Mouse (Mus musculus) stomach, embryonic 14.5 days (tissue): ENCODE results near the gene Fkbp2. TPM values are rescaled to one million over a fixed set of nuclear protein-coding genes. Genes with fewer than 3 reads are reported as not detected.

Experiments used
- ATAC-seq: fragments of 200-750 bp; cut with Nextera tagmentation; 2 replicates; pipeline ENCODE4 v1.8.0; 2017; ENCODE audit warnings: low read depth, moderate TSS enrichment; ENCODE audit not compliant: insufficient number of reproducible peaks, insufficient read depth, low FRiP score
- H3K27ac ChIP-seq: fragments of 300-500 bp; sonication (generic); 2 replicates; pipeline ENCODE4 v1.5.1; 2014; ENCODE audit warnings: mild to moderate bottlenecking, low read length, moderate library complexity, mixed read lengths
- H3K27me3 ChIP-seq: fragments of 300-500 bp; sonication (generic); 2 replicates; pipeline ENCODE4 v1.6.1; 2014; ENCODE audit warnings: low read length, control low read depth, mixed read lengths; ENCODE audit not compliant: control insufficient read depth, insufficient read depth
- H3K36me3 ChIP-seq: fragments of 300-500 bp; sonication (generic); 2 replicates; pipeline ENCODE4 v1.6.1; 2014; ENCODE audit warnings: mild to moderate bottlenecking, control low read depth, low read length, moderate library complexity, mixed read lengths; ENCODE audit not compliant: control insufficient read depth, insufficient read depth
- H3K4me1 ChIP-seq: fragments of 300-500 bp; sonication (generic); 2 replicates; pipeline ENCODE4 v1.6.1; 2014; ENCODE audit warnings: low read length, control low read depth, mixed read lengths; ENCODE audit not compliant: control insufficient read depth, insufficient read depth
- H3K4me2 ChIP-seq: fragments of 300-500 bp; sonication (generic); replicated peaks from 2 replicates; pipeline ENCODE4 v1.6.1; 2014; ENCODE audit warnings: low read depth, low read length, control low read depth
- H3K4me3 ChIP-seq: fragments of 300-500 bp; sonication (generic); 2 replicates; pipeline ENCODE4 v1.5.1; 2014; ENCODE audit warnings: low read depth, low read length, control low read depth
- H3K9ac ChIP-seq: fragments of 300-500 bp; sonication (generic); replicated peaks from 2 replicates; pipeline ENCODE4 v1.6.1; 2014; ENCODE audit warnings: low read depth, mild to moderate bottlenecking, control low read depth, low read length, moderate library complexity, mixed read lengths
- H3K9me3 ChIP-seq: fragments of 300-500 bp; sonication (generic); 2 replicates; pipeline ENCODE4 v1.6.1; 2016; ENCODE audit warnings: low read depth, low read length, control low read depth; ENCODE audit not compliant: control insufficient read depth
- WGBS: fragments of 180-500 bp; shearing (Covaris S2); extraction: QIAGEN DNeasy Blood & Tissue Kit; methylation state at CpG from one replicate; pipeline ENCODE4 v1.1.7; 2014; 5-methylcytosine and 5-hydroxymethylcytosine counted together
- polyA plus RNA-seq: library from polyadenylated mRNA; unstranded; fragments of >200 nt; fragmentation: Nextera tagmentation; extraction: Ambion mirVana; gene quantifications from 2 replicates; pipeline ENCODE4 v1.2.1, GENCODE M21; 2014

The Fkbp2 gene
- polyA plus RNA-seq, 1 experiment from 2014 or later = 94.1 TPM

- no peak overlapping the region for H3K4me3 ChIP-seq
- H3K9ac ChIP-seq = peak overlapping the region; percentile 25; the same call in 1 of the 2 replicates
- H3K4me2 ChIP-seq = peak overlapping the region; percentile 94
- ATAC-seq = no peak
- no peaks in the 10 kb centered on the region for H3K27me3 ChIP-seq
- WGBS = 18% methylated on average over 11 of the region's 11 CpGs
- H3K36me3 ChIP-seq = peaks cover 10% of the 10 kb centered on the region; the same call in 1 of the 2 replicates
- H3K9me3 ChIP-seq = no peaks in the 10 kb centered on the region
- H3K4me1 ChIP-seq = peaks cover 41% of the 10 kb centered on the region
- H3K27ac ChIP-seq = peak overlapping the region; percentile 39; the same call in 1 of the 2 replicates
Measured at GRCm38 (mm10) chr19:6970460-6971085, 9.7 kb downstream of the Fkbp2 start.

- under 1% methylated on average over 55 of the region's 55 CpGs for WGBS
- H3K4me3 ChIP-seq = peak overlapping the region; percentile 68
- no peaks in the 10 kb centered on the region for H3K9me3 ChIP-seq
- H3K27me3 ChIP-seq = no peaks in the 10 kb centered on the region
- H3K9ac ChIP-seq = peak overlapping the region; percentile 83
- H3K36me3 ChIP-seq = peaks cover 17% of the 10 kb centered on the region
- peak overlapping the region; percentile 94 for H3K4me2 ChIP-seq
- peaks cover 41% of the 10 kb centered on the region for H3K4me1 ChIP-seq
- peak overlapping the region; percentile 39; the same call in 1 of the 2 replicates for H3K27ac ChIP-seq
- ATAC-seq = peak; percentile 66
Measured at GRCm38 (mm10) chr19:6969665-6970381, 10.5 kb downstream of the Fkbp2 start.

- H3K4me3 ChIP-seq = peak overlapping the region; percentile 68
- H3K27me3 ChIP-seq = no peaks in the 10 kb centered on the region
- peaks cover 22% of the 10 kb centered on the region for H3K36me3 ChIP-seq
- ATAC-seq = no peak; the same call in 1 of the 2 replicates
- peak overlapping the region; percentile 35; the same call in 1 of the 2 replicates for H3K27ac ChIP-seq
- H3K9ac ChIP-seq = peak overlapping the region; percentile 83
- H3K4me1 ChIP-seq = peaks cover 41% of the 10 kb centered on the region
- H3K9me3 ChIP-seq = no peaks in the 10 kb centered on the region
- H3K4me2 ChIP-seq = peak overlapping the region; percentile 94
- under 1% methylated on average over 20 of the region's 20 CpGs for WGBS
Measured at GRCm38 (mm10) chr19:6969291-6969664, 11.0 kb downstream of the Fkbp2 start.

GRCm38 (mm10) chr19:6968491-6969271, 11.6 kb downstream of the Fkbp2 start:
- Histone ChIP-seq H3K9ac (peak overlapping the region; percentile 83), H3K4me2 (peak overlapping the region; percentile 94), H3K36me3 (peaks cover 26% of the 10 kb centered on the region), H3K9me3 (no peaks in the 10 kb centered on the region), H3K27ac (peak overlapping the region; percentile 35; the same call in 1 of the 2 replicates), H3K4me1 (peaks cover 37% of the 10 kb centered on the region), H3K27me3 (no peaks in the 10 kb centered on the region), H3K4me3 (peak overlapping the region; percentile 68)
- 6% methylated on average over 15 of the region's 15 CpGs for WGBS
- ATAC-seq = peak; percentile 38

- Histone ChIP-seq H3K4me1 (peaks cover 12% of the 10 kb centered on the region), H3K9me3 (no peaks in the 10 kb centered on the region), H3K9ac (no peak overlapping the region), H3K4me2 (no peak overlapping the region), H3K27me3 (no peaks in the 10 kb centered on the region), H3K36me3 (peaks cover 69% of the 10 kb centered on the region), H3K27ac (no peak overlapping the region), H3K4me3 (no peak overlapping the region)
- no peak for ATAC-seq
- WGBS = 80% methylated on average over 10 of the region's 10 CpGs
Measured at GRCm38 (mm10) chr19:6956461-6956860, 23.8 kb downstream of the Fkbp2 start.

- Histone ChIP-seq H3K36me3 (peaks cover 65% of the 10 kb centered on the region), H3K4me1 (peaks cover 12% of the 10 kb centered on the region), H3K4me3 (no peak overlapping the region), H3K27me3 (no peaks in the 10 kb centered on the region), H3K9ac (no peak overlapping the region), H3K27ac (no peak overlapping the region), H3K4me2 (no peak overlapping the region), H3K9me3 (no peaks in the 10 kb centered on the region)
- ATAC-seq = no peak
- WGBS = 68% methylated on average over 7 of the region's 7 CpGs
Measured at GRCm38 (mm10) chr19:6955424-6955823, 24.9 kb downstream of the Fkbp2 start.

DNA sequence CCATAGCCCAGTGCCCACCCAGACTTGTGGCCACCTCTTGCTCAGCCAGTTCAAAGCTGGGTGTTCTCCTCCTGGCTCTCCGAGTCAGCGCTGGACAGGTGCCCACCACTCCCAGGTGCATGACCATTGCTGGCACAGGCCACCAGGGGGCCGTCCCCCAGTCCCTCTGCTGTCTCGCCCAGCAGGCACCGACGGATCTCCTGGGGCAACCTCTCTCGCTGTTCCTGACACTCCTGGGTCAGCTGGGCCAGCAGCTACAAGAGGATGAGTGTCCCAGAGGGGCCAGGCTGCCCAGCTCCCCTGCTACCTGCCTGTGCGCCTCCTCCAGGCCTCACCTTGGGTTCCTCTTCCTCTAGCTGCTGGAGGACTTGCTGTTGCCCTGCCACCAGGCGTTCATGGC, 26.3 kb downstream of the Fkbp2 start:
- ATAC-seq = no peak
- Histone ChIP-seq H3K9me3 (no peaks in the 10 kb centered on the region), H3K4me1 (peaks cover 20% of the 10 kb centered on the region), H3K27ac (no peak overlapping the region), H3K4me2 (no peak overlapping the region), H3K27me3 (no peaks in the 10 kb centered on the region), H3K4me3 (no peak overlapping the region), H3K9ac (no peak overlapping the region), H3K36me3 (peaks cover 53% of the 10 kb centered on the region)
- WGBS = 48% methylated on average over 9 of the region's 9 CpGs

DNA sequence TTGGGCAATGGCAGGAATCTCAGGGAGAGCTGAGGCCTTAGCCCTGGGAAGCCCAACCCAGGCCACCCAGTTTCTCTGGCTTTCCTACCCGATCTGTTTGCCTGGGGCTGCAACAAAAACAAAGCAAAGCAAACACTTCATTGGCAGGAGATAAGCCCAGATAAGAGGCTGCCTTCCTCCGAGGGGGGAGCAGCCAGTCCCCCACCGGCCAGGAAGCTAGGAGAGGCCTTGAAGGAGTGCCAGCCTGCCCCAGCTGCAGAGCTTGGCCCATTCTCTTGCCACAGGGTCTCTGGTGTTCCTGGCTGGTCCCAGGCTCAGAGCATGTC, 27.6 kb downstream of the Fkbp2 start:
- H3K4me3 ChIP-seq = no peak overlapping the region; the same call in 1 of the 2 replicates
- no peaks in the 10 kb centered on the region for H3K27me3 ChIP-seq
- peak; percentile 33 for ATAC-seq
- no peaks in the 10 kb centered on the region for H3K9me3 ChIP-seq
- no peak overlapping the region for H3K9ac ChIP-seq
- H3K4me1 ChIP-seq = peaks cover 20% of the 10 kb centered on the region
- 12% methylated on average over 3 of the region's 3 CpGs for whole genome bisulfite sequencing
- H3K4me2 ChIP-seq = peak overlapping the region; percentile 93
- peak overlapping the region; percentile 97 for H3K27ac ChIP-seq
- H3K36me3 ChIP-seq = peaks cover 39% of the 10 kb centered on the region
